Mouse (Mus musculus) frontal cortex, postnatal 36 days (tissue): ENCODE measurements around the gene Mindy2.

Experiments
- DNase-seq, 2 experiments: peaks; one replicate each; pipeline ENCODE4 v3.0.0; 2022; ENCODE audit warnings: low spot score in 2 of 2

Gene Mindy2

GRCm38 (mm10) chr9:70657013-70657967 lies at the start of gene Mindy2:
Mindy2 (minus strand) TSS chr9:70657174.
- peak; percentile 93 to 94 for DNase-seq

GRCm38 (mm10) chr9:70706444-70706843 lies 49.5 kb upstream of the Mindy2 start:
- DNase-seq = no peak

DNA sequence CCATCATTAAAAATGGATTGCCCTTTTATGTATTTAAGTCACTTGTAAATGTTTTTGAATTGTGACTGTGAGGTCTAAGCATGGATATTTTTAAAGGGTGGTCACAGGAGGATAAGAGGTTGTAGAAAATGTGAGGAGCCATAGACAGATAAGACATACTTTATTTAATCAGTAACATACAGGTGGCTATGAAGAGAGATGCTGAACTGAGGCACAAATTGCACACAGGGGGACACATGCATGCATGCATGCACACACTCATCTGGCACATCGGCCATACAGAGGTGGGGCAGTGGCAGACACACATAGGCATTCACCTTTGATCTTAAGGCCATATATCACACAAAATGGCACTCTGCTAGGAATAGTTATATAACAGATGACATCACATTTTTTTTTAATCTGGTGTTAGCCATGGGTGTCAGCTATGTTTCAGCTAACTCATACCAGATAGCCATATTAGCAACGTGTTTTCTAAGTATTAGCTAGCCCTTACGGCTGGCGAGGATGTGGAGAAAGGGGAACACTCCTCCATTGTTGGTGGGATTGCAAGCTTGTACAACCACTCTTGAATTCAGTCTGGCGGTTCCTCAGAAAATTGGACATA lies 46.7 kb upstream of the Mindy2 start:
- no peak for DNase-seq

GRCm38 (mm10) chr9:70698090-70698489 lies 41.1 kb upstream of the Mindy2 start:
- DNase-seq = no peak

DNA sequence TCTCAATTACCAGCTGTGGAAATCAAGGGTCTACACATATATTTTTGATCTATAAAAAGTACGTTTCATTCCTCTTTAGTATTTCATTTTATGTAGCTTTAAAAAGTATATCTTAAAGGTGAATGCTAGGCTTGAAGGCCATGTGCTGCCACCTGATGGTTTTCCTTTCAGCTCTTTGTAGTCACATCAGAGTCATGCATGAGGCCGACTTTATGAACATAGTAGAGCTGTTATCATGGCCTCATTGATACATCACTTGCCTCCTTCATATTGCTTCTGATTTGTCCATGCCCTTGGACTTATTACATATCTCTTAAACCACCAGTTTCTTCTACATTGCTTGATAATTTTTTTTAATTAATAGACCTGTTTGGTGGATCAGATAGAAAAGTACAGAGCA lies 38.7 kb upstream of the Mindy2 start:
- DNase-seq = no peak

GRCm38 (mm10) chr9:70691772-70692693 lies 35.1 kb upstream of the Mindy2 start:
- DNase-seq = no peak

DNA sequence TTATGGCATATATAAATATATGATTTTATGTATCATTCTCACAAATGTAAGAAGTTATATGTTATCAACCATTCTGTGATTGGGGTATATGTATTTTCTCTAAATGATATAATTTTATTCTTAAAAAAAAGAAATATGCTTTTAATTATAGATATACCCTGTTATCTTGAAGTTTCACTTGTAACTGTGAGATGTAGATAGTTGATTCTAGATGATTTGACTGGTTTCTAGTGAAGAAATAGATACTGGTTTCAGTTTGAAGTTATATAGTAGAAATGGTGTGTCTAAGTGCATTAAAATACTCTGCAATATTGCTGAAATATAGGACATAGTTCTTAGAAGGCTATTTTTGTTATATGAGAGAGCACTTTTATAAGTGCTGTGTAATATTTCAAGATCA lies 33.6 kb upstream of the Mindy2 start:
- DNase-seq = no peak

DNA sequence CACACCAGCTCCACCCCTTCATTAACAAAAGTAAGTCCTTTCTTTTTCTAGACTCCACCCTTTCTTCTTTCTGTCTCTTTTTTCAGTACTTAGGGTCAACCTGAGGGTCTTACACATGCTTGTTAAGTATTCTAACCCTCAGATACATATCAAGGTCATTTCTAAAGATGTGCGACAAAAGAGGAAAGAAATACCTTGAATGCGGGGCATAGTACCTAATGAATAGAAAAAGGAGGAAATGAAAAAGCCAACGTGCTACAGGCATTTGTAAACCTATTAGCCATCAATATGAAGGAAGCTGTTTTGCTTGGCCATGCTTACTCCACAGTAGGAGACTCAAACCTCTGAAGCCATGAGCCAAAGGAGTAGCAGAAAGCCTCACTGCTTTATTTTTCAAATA lies 33.0 kb upstream of the Mindy2 start:
- DNase-seq = no peak

GRCm38 (mm10) chr9:70688301-70688968 lies 31.5 kb upstream of the Mindy2 start:
- no peak for DNase-seq

- DNase-seq = no peak
Measured at GRCm38 (mm10) chr9:70682202-70682601, 25.2 kb upstream of the Mindy2 start.

DNA sequence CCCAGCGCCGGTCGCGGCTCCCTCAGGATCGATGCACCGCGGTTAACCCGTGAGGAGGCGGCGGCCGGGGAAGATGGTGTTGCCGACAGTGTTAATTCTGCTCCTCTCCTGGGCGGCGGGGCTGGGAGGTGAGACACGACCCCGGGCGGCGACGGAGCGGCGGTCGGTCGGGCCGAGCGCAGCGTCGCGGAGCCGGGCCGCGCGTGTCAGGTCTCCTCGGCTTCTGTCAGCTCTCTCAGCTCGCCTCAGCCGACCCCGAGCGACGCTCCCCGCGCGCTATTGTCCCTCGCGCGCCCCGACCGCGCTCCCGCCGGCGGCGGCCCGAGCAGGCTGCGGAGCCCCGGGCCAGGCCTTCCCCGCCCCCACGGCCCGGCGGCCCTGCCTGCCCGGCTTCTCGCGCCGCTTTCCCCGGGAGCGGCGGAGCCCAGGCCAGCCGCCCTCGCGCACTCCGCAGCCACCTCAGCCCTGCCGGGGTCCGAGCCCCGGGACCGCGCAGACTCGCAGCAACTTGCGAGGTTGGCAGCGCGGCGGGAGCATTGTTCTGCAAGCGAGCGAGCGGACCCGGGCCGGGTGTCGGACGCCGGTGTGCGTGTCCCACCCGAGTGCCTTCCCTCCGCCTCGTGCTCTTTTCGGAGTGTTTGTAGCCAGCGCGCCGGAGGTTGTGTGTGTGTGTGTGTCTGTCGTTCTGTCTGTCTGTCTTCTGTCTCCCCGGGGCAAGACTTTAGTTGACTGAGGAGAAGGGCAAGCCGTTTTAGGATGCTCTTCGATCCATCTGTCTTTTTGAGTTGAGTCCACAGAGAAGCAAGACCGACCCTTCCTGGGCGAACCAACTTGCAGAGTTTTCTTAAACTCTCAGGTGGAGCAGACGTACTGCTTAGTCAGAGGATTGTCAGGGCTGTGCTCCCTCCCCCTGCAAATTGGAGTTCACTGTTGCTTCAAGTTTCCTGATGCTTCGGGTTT lies 22.4 kb upstream of the Mindy2 start:
- peak; percentile 32 to 43 for DNase-seq

DNA sequence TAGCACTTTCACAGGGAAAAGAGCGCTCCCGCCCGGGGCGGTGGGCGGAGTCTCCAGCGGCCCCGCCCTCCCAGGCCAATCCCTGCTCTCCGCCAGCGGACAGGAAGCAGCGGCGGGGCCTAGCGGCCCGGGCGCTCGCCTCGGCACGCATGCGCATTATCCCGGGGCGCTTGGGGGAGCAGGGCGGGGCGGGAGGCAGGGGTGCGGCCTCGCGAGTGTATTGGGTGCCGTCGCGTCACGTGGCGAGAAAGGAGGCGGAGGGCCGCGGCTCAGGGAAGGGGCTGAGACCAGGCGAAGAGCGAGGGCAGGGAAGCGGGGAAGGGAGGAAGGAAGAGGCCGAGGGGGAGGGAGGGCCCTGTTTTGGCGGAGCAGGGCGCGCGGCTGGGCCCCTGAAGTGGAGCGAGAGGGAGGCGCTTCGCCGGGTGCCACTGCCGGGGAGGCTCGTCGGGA lies 21.7 kb upstream of the Mindy2 start, which contains the start of gene Adam10:
TSS of gene Adam10 (plus strand) at position 316 of the 450 bp plus-strand sequence.
- DNase-seq = peak; percentile 97 to 98

DNA sequence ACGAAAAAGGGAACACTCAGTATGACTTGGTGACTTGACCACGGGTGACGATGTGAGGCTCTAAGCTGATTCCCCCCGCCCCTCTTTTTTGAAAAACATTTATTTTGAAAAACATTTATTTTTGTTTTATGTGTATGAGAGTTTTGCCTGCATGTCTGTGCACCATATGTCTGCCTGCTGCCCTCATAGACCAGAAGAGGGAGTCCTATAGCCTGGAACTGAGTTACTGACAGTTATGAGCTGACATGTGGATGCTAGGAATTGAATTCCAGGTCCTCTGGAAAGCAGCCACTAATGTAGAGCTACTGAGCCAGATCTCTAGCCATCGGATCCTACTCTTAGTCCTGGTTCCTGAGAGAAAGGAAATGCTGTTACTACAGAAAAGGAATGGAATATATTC lies 19.0 kb upstream of the Mindy2 start:
- DNase-seq = no peak

DNA sequence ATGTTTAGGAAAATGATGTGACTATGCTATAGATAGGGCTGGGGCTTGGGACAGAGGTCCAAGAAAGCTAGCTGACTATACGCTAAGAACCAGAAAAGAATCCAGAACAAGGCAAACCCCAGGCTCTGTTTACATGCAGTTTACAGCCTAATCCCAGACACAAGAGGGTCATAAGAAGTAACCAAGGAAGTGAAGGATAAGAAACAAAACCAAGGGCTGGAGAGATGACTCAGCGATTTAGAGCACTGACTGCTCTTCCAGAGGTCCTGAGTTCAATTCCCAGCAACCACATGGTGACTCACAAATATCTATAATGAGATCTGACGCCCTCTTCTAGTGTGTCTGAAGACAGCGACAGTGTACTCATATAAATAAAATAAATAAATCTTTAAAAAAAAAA lies 18.1 kb upstream of the Mindy2 start:
- no peak for DNase-seq

GRCm38 (mm10) chr9:70673656-70674055 lies 16.7 kb upstream of the Mindy2 start:
- DNase-seq = no peak

DNA sequence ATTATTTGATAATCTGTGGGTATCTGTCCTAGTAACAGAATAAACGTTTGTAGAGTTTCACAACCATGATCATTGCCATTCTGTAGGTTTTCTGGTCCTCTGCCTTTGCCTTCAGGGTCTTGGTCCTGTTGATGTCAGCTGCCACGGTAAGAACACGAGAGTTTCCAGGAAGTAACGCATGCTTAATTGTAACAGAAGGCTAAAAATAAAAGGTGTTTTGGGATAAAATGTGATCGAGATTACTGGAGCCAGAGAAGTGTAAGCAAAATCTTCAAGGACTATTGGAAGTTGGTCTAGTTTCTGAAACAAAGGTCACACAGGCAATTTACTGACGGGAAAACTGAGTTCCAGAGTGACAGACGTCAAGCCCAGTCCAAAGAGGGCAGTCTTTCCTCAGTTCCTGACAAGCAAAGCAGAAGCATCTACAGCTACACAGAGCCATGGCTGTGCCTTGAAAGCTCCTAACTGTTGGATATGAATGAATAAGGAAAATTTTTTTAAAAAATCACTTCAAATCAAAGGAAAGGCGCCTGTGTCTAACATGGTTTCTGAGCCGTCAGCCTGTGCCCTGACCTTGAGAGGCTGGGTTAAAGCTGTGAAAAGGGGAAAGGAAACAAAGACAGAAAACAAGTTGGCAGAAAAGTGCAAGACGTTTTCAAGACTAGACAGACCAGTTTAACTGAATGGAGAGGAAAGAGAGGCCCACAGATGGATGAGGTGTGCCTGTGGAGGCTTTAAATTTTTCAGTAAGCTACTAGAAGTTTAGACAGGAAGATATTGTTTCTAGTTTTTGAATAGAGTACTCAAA lies 15.0 kb upstream of the Mindy2 start:
- DNase-seq = no peak

DNA sequence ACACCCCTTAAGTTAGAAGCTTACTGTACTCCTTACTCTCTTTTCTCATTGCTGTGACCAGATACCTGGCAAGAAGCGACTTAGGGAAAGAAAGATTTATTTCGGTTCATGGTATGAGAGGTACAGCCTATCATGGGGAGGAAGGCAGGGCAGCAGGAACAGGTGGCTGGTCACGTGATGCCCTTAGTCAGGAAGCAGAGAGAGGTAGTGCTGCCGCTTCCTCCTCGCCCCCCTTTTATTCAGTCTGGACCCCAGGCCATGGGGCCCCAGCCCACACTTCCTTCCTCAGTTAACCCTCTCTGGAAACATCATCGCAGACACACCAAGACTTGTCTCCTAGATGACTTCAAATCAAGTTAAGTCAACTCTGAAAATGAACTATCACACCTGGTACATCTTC lies 14.3 kb upstream of the Mindy2 start:
- no peak for DNase-seq

DNA sequence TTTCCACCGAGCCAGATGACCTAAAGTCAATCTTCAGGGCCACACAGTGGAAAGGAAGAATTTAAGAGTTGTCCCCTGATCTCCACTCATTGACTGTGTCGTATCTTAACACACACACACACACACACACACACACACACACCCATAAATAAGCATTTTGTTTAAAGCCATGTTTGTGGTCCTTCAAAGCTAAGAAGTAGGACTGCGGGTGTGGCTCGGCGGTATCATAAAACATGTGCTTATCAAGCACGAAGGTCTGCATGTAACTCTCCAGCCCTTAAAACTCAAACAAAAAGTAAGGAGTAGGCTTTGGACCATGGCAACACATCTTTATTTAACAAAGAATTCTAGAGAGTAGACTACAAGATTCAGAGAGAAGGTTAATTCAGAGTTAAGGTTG lies 13.4 kb upstream of the Mindy2 start:
- no peak for DNase-seq

DNA sequence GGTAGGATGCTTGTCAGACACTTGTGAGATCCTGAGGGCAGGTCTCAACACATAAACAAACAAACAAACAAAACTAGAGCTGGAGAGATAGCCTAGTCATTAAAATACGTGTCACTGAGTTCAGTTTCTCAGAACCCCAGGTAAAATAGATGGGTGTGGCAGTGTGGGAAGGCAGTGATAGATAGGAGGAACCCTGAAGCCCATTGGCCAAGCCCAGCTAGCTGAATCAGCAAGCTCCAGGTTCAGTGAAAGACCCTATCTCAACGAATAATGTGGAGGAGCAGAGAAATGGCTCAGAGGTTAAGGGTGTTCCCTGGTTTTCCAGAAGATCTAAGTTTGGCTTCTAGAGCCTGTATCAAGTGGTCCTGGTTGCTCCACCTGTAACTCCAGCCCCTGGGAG lies 12.2 kb upstream of the Mindy2 start:
- DNase-seq = no peak
